Mouse (Mus musculus): ENCODE data around the gene Tspo.

Tspo gene

GRCm38 (mm10) chr15:83563327-83563856 lies at the start of gene Tspo, which contains the start of gene Mcat:
TSS of gene Tspo (plus strand) at chr15:83563592.
TSS of gene Mcat (minus strand) at chr15:83563787.
- DNase-seq, result peak; percentile 80 to 82

- no peak for DNase-seq
Measured at GRCm38 (mm10) chr15:83515018-83515417, 48.4 kb upstream of the Tspo start.

GRCm38 (mm10) chr15:83518215-83519048 lies 45.0 kb upstream of the Tspo start:
- peak; percentile 37 to 54 for DNase-seq

GRCm38 (mm10) chr15:83520861-83521382 lies 42.5 kb upstream of the Tspo start:
- no peak for DNase-seq

- no peak for DNase-seq
Measured at GRCm38 (mm10) chr15:83523196-83523595, 40.2 kb upstream of the Tspo start.

GRCm38 (mm10) chr15:83523638-83524332 lies 39.6 kb upstream of the Tspo start:
- DNase-seq, result no peak

- DNase-seq, result no peak
Measured at GRCm38 (mm10) chr15:83524333-83524729, 39.1 kb upstream of the Tspo start.

GRCm38 (mm10) chr15:83526424-83527091 lies 36.8 kb upstream of the Tspo start, which contains the start of gene Bik:
TSS of gene Bik (plus strand) at chr15:83526862.
- peak; percentile 61 to 72 for DNase-seq

- DNase-seq, result no peak
Measured at GRCm38 (mm10) chr15:83527092-83527437, 36.3 kb upstream of the Tspo start.

GRCm38 (mm10) chr15:83527747-83528146 lies 35.6 kb upstream of the Tspo start:
- no peak for DNase-seq

- DNase-seq, result no peak
Measured at GRCm38 (mm10) chr15:83528892-83529291, 34.5 kb upstream of the Tspo start.

GRCm38 (mm10) chr15:83529765-83530164 lies 33.6 kb upstream of the Tspo start:
- DNase-seq, result no peak

- no peak for DNase-seq
Measured at GRCm38 (mm10) chr15:83530233-83530632, 33.2 kb upstream of the Tspo start.

GRCm38 (mm10) chr15:83530688-83531087 lies 32.7 kb upstream of the Tspo start:
- DNase-seq, result no peak

GRCm38 (mm10) chr15:83531961-83532469 lies 31.4 kb upstream of the Tspo start:
- no peak for DNase-seq

- DNase-seq, result no peak
Measured at GRCm38 (mm10) chr15:83532606-83533005, 30.8 kb upstream of the Tspo start.

- DNase-seq, result no peak
Measured at GRCm38 (mm10) chr15:83534960-83535889, 28.2 kb upstream of the Tspo start.

- DNase-seq, result no peak
Measured at GRCm38 (mm10) chr15:83535890-83536231, 27.5 kb upstream of the Tspo start.

- no peak for DNase-seq
Measured at GRCm38 (mm10) chr15:83538855-83539254, 24.5 kb upstream of the Tspo start.

GRCm38 (mm10) chr15:83539905-83540304 lies 23.5 kb upstream of the Tspo start:
- DNase-seq, result no peak

GRCm38 (mm10) chr15:83541647-83542287 lies 21.6 kb upstream of the Tspo start:
- DNase-seq, result no peak

Data from thymus, postnatal 36 days (tissue).